Mouse (Mus musculus) G1E (cell line): ENCODE data around the gene Zfp874b. TPM values are rescaled to one million over a fixed set of nuclear protein-coding genes. Genes with fewer than 3 reads are reported as not detected.
A peak's percentile ranks its signal among the peaks of the same experiment; 100 is the strongest.

Experiments used
- ATAC-seq: 2 replicates; pipeline ENCODE4 v1.8.0; 2016; ENCODE audit warnings: mild to moderate bottlenecking; ENCODE audit not compliant: insufficient number of reproducible peaks, poor library complexity, low FRiP score, severe bottlenecking; ENCODE audit errors: extremely low read depth
- DNase-seq: peaks from one replicate; pipeline ENCODE4 v3.0.0; 2012; ENCODE audit warnings: low spot score
- H3K27me3 ChIP-seq: 2 replicates; pipeline ENCODE4 v1.6.1; 2012; ENCODE audit warnings: mild to moderate bottlenecking, low read length, inconsistent platforms; ENCODE audit not compliant: insufficient read depth
- H3K36me3 ChIP-seq: replicated peaks from 2 replicates; pipeline ENCODE3; 2012; ENCODE audit warnings: mild to moderate bottlenecking, inconsistent platforms
- H3K4me1 ChIP-seq: 2 replicates; pipeline ENCODE4 v1.6.1; 2012; ENCODE audit warnings: low read depth, low read length, inconsistent platforms, mixed read lengths; ENCODE audit not compliant: insufficient read depth
- H3K4me3 ChIP-seq: 2 replicates; pipeline ENCODE4 v1.5.1; 2012; ENCODE audit warnings: low read depth, mild to moderate bottlenecking, inconsistent platforms, low read length, moderate library complexity, mixed read lengths
- H3K9me3 ChIP-seq: replicated peaks from 2 replicates; pipeline ENCODE4 v1.6.1; 2012; ENCODE audit warnings: inconsistent platforms
- CTCF ChIP-seq: IDR thresholded peaks from 2 replicates; pipeline ENCODE4 v1.5.1; 2012; ENCODE audit warnings: low read depth, low read length, inconsistent platforms, mixed read lengths
- GATA1 ChIP-seq: IDR thresholded peaks from 2 replicates; pipeline ENCODE4 v1.6.1; 2012; ENCODE audit warnings: borderline replicate concordance, low read length, inconsistent platforms, mixed read lengths
- GATA2 ChIP-seq: IDR thresholded peaks from 2 replicates; pipeline ENCODE4 v1.6.1; 2012; ENCODE audit warnings: low read depth, low read length, inconsistent platforms, borderline replicate concordance
- POLR2AphosphoS5 ChIP-seq: IDR thresholded peaks from 2 replicates; pipeline ENCODE4 v1.6.1; 2012; ENCODE audit warnings: low read depth, low read length, inconsistent platforms; ENCODE audit not compliant: insufficient replicate concordance
- TAL1 ChIP-seq: conservative IDR thresholded peaks from 2 replicates; pipeline ENCODE4 v1.6.1; 2012; ENCODE audit warnings: low read depth, low read length, inconsistent platforms, mixed read lengths
- polyA plus RNA-seq: library from polyadenylated mRNA; stranded (reverse); fragments of >175 nt; gene quantifications from 2 replicates; pipeline ENCODE4 v1.2.3, GENCODE M21; 2012
- total RNA-seq, 2 experiments: library from RNA; stranded (forward) in 1 of 2; stranded (reverse) in 1 of 2; fragments of 200-1000 nt in 1 of 2; fragments of >200 nt in 1 of 2; fragmentation: Nextera tagmentation in 1 of 2; gene quantifications; 2 replicates each; pipeline ENCODE4 v1.2.3; 2014 to 2017

Gene Zfp874b
- total RNA-seq (2014; fragmentation: Nextera tagmentation) (32.2 and 37.7 TPM in 2 replicates), total RNA-seq (2017) (18.6 and 22.0 TPM in 2 replicates), polyA plus RNA-seq (0.63 and 0.69 TPM in 2 replicates)

DNA sequence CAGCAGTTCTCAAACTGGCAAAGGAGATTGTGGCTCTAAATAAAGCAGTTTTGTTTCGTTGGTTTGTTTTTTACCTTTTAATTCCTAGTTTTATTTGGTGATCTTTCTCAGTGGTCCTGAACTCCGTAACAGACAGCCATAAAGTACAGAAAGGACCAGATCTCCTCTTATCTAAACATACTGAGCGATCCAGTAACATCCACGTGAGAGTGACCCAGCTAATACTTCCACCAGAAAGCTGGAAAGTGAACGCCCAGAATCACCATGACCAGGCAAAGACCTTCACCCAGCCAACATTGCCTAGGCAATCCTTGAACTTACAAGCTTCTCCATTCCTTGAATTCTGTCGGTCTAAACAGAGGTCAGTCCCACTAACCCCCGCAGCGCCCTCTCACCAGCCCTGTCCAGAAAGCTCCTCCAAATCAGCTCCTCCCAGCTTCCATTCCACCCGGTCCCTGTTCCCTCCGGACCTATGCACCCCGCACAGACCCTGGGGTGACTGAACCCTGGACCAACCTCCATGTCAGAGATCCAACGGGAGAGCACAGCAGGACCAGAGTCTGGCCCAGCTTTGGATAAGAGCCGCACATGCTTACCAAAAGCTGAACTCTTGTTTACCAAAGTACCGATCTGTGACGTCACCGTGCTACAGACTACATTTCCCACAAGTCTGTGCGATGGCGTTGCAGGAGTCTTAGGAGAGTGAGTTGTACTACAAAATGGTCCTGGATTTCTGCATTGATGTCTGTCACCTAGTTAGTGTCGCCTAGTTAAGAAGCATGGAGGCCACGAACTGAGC, at the start of gene Zfp874b:
TSS of gene Zfp874b (minus strand) at position 634 of the 799 bp plus-strand sequence.
- Histone ChIP-seq H3K4me1 (peaks cover 31% of the 10 kb centered on the region), H3K9me3 (no peaks in the 10 kb centered on the region), H3K27me3 (no peaks in the 10 kb centered on the region), H3K36me3 (peaks cover 22% of the 10 kb centered on the region), H3K4me3 (peak within 1 kb of the TSS; percentile 73)
- TF ChIP-seq POLR2AphosphoS5 (no peak), GATA2 (no peak), TAL1 (no peak), CTCF (no peak), GATA1 (no peak)
- ATAC-seq (peak; percentile 89), DNase-seq (peak; percentile 59)

DNA sequence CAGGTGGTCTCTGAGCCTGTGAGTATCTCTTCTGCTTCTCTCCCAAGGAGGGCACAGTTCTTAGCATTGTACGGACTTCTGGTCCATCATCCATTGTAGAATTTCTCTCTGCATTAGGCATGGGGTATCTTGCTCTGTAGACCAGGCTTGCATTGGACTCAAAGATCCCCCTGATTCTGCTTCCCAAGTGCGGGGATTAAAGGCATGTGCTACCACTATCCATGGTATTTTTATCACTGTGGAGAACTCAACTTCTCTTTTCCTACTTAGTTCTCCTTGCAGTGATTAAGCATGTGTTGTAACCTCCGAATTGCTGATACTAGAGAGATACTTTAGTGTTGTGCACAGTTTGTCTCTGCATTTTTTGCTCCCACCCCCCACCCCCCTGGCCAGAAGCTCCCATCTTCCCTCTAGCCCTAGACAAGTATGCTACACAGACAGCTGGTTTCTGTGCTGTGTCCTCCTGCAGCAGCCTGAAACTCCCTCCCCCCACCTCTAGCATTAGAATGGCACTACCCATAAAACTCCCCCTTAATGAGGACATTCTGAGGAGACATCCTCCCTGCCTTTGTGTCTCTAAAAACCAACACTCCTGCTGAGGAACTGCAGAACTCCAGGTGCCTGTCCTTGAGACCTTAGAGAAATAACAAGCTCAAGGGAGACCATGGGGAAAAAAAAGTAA, 43.1 kb upstream of the Zfp874b start:
- no peak overlapping the region for H3K4me3 ChIP-seq
- peaks cover 32% of the 10 kb centered on the region for H3K4me1 ChIP-seq
- H3K27me3 ChIP-seq = no peaks in the 10 kb centered on the region
- no peaks in the 10 kb centered on the region for H3K9me3 ChIP-seq
- peaks cover 6% of the 10 kb centered on the region for H3K36me3 ChIP-seq
- DNase-seq (no peak), ATAC-seq (no peak)
- TF ChIP-seq GATA1 = no peak
- no peak for TF ChIP-seq TAL1
- no peak for TF ChIP-seq CTCF
- no peak for TF ChIP-seq POLR2AphosphoS5
- no peak for TF ChIP-seq GATA2

DNA sequence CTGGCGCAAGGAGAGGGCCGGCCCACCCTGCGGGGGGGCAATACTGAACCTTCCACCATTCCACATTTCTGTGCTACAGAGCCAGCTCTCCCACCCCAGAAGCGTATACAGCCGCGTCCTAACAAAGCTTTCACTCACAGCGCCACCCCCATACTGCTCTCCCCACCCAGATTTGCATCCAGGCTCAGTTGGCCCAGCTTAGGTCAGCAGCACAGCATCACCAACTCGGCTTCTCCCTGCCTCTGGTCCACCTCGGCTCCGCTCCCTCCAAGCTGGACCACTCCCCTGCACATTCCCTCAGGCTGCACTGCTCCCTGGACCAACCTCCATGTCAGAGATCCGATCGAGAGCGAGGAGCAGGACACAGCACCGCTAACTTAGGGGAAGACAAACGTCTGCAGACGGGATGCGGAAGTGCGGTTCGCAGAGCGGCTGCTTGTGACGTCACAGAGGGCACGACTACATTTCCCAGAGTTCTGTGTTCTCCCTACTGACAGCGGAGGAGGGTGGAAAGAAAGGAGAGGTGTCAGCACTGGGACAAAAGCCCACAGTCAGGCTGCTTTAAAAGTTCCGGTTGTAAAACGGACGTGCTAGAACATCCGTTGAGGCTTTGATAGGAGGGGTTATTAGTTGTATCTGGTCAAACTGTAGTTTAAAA, 41.8 kb upstream of the Zfp874b start, which contains the start of the genes Gm26965 and Zfp87:
TSS of gene Gm26965 (minus strand) at position 399 of the 658 bp plus-strand sequence.
TSS of gene Zfp87 (minus strand) at position 425 of the 658 bp plus-strand sequence.
- Histone ChIP-seq H3K4me1 (peaks cover 32% of the 10 kb centered on the region), H3K9me3 (no peaks in the 10 kb centered on the region), H3K36me3 (peaks cover 18% of the 10 kb centered on the region), H3K27me3 (no peaks in the 10 kb centered on the region), H3K4me3 (peak within 1 kb of the TSS; percentile 99)
- DNase-seq (peak; percentile 67), ATAC-seq (peak; percentile 98)
- TF ChIP-seq CTCF (no peak), POLR2AphosphoS5 (0 out of 2 replicates have a peak, but pooled peaks have one; percentile 54), GATA1 (no peak)

DNA sequence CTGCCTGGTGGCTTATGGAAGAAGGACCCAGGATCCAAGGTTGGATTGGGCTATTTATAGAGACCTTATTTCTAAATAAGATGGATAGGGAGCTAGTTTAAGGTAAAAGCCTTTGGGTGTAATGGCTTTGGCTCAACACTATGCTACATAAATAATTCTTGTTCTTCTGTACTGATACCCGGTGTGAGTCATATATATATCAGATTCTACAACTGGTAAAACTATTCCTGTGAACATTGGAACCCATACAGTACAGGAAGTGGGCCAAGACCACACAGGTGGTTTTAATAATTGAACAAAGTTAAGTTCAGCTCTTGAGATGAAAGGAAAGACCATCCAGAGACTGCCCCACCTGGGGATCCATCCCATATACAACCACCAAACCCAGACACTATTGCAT, 16.9 kb upstream of the Zfp874b start:
- Histone ChIP-seq H3K27me3 (no peaks in the 10 kb centered on the region), H3K9me3 (no peaks in the 10 kb centered on the region), H3K36me3 (peaks cover 7% of the 10 kb centered on the region), H3K4me1 (peaks cover 19% of the 10 kb centered on the region), H3K4me3 (no peak overlapping the region)
- no peak for DNase-seq
- no peak for ATAC-seq
- TF ChIP-seq CTCF (no peak), POLR2AphosphoS5 (no peak), GATA2 (no peak), GATA1 (no peak), TAL1 (no peak)

DNA sequence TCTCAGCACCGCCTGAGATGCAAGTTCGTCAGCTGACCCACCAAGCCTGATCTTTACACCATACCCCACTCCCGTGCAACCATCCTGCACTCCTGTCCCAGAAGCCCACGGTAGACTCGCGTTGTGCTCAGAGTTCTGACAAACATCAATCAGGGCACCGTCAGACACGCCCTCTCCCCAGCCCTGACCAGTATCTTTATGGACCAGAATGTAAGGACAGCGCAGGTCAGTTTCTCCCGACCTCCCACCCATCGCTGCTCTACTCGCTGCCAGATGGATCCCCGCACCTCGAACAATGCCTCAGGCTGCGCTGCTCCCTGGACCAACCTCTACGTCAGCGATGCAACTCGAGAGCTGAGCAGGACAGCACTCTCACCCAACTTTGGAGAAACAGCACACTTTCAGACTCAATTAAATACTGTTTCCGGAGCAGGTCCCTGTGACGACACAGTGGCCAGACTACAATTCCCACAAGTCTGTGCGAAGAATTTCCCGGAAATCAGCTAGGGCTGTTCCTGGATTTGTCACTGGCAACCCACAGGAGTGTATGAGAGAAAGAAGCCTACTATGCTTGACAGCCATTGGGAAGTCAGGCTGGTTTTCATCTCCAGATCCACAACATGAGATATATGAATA, 16.1 kb upstream of the Zfp874b start, which contains the start of gene Zfp58:
TSS of gene Zfp58 (minus strand) at position 472 of the 636 bp plus-strand sequence.
- TF ChIP-seq GATA1 (no peak), TAL1 (no peak), GATA2 (no peak), CTCF (no peak), POLR2AphosphoS5 (no peak)
- Histone ChIP-seq H3K27me3 (no peaks in the 10 kb centered on the region), H3K4me1 (peaks cover 22% of the 10 kb centered on the region), H3K36me3 (peaks cover 11% of the 10 kb centered on the region), H3K9me3 (no peaks in the 10 kb centered on the region), H3K4me3 (peak within 1 kb of the TSS; percentile 84)
- peak; percentile 34 for DNase-seq
- ATAC-seq = peak; percentile 98

GRCm38 (mm10) chr13:67495631-67496030, 11.6 kb upstream of the Zfp874b start:
- no peak overlapping the region for H3K4me3 ChIP-seq
- ATAC-seq (no peak), DNase-seq (no peak)
- H3K27me3 ChIP-seq = no peaks in the 10 kb centered on the region
- H3K36me3 ChIP-seq = peaks cover 51% of the 10 kb centered on the region
- peaks cover 23% of the 10 kb centered on the region for H3K9me3 ChIP-seq
- H3K4me1 ChIP-seq = peaks cover 31% of the 10 kb centered on the region
- TF ChIP-seq GATA2 (no peak), TAL1 (no peak), CTCF (no peak), POLR2AphosphoS5 (no peak), GATA1 (no peak)
